Mouse (Mus musculus): ENCODE data around the gene Tspan18. TPM values are rescaled to one million over a fixed set of nuclear protein-coding genes. Genes with fewer than 3 reads are reported as not detected.

Gene Tspan18
- polyA plus RNA-seq, 1 experiment from 2014 or later: 3.7 TPM

Other genes with a start within 250 kb of the Tspan18 start
- gene Trp53i11, start 147.0 kb downstream of the Tspan18 start, polyA plus RNA-seq (2015; fragmentation: Nextera tagmentation; extraction: Ambion mirVana): 1.5 and 2.2 TPM in 2 replicates
- gene Cd82, start 128.6 kb upstream of the Tspan18 start, polyA plus RNA-seq (2015; fragmentation: Nextera tagmentation; extraction: Ambion mirVana): 88.5 and 90.1 TPM in 2 replicates
- gene Gm10803, start 226.1 kb upstream of the Tspan18 start, polyA plus RNA-seq (2015; fragmentation: Nextera tagmentation; extraction: Ambion mirVana): not detected in 2 replicates